Mouse (Mus musculus) heart, embryonic 11.5 days (tissue): Measurements from ENCODE around the gene Endou. TPM values are rescaled to one million over a fixed set of nuclear protein-coding genes. Genes with fewer than 3 reads are reported as not detected.

Experiments
- ATAC-seq: fragments of 200-750 bp; cut with Nextera tagmentation; replicated peaks from 2 replicates; pipeline ENCODE4 v1.8.0; 2017; ENCODE audit warnings: moderate library complexity; ENCODE audit not compliant: insufficient number of reproducible peaks, low FRiP score, low TSS enrichment
- H3K27ac ChIP-seq: fragments of 300-500 bp; sonication (generic); 2 replicates; pipeline ENCODE4 v1.5.1; 2014; ENCODE audit warnings: mild to moderate bottlenecking, low read depth, low read length
- H3K27me3 ChIP-seq: fragments of 300-500 bp; sonication (generic); 2 replicates; pipeline ENCODE4 v1.6.1; 2014; ENCODE audit warnings: mild to moderate bottlenecking, low read length, mixed read lengths; ENCODE audit not compliant: control insufficient read depth, insufficient read depth
- H3K36me3 ChIP-seq: fragments of 300-500 bp; sonication (generic); 2 replicates; pipeline ENCODE4 v1.6.1; 2014; ENCODE audit warnings: mild to moderate bottlenecking, low read length, moderate library complexity, mixed read lengths; ENCODE audit not compliant: control insufficient read depth, insufficient read depth
- H3K4me1 ChIP-seq: fragments of 300-500 bp; sonication (generic); 2 replicates; pipeline ENCODE4 v1.6.1; 2014; ENCODE audit warnings: low read length; ENCODE audit not compliant: control insufficient read depth, insufficient read depth
- H3K4me2 ChIP-seq: fragments of 300-500 bp; sonication (generic); 2 replicates; pipeline ENCODE4 v1.6.1; 2014; ENCODE audit warnings: mild to moderate bottlenecking, moderate library complexity
- H3K4me3 ChIP-seq: fragments of 300-500 bp; sonication (generic); 2 replicates; pipeline ENCODE4 v1.5.1; 2014; ENCODE audit warnings: low read depth, low read length
- H3K9ac ChIP-seq: fragments of 300-500 bp; sonication (generic); 2 replicates; pipeline ENCODE4 v1.6.1; 2014; ENCODE audit warnings: mild to moderate bottlenecking, low read depth, low read length, moderate library complexity
- H3K9me3 ChIP-seq: fragments of 300-500 bp; sonication (generic); replicated peaks from 2 replicates; pipeline ENCODE4 v1.6.1; 2016; ENCODE audit warnings: low read length; ENCODE audit not compliant: control insufficient read depth
- WGBS: fragments of 180-500 bp; shearing (Covaris S2); extraction: QIAGEN DNeasy Blood & Tissue Kit; methylation state at CpG from one replicate; pipeline ENCODE4 v1.1.7; 2014; ENCODE audit not compliant: insufficient replicate concordance; 5-methylcytosine and 5-hydroxymethylcytosine counted together
- polyA plus RNA-seq: library from polyadenylated mRNA; unstranded; fragments of >200 nt; fragmentation: Nextera tagmentation; extraction: Ambion mirVana; gene quantifications from 2 replicates; pipeline ENCODE4 v1.2.1, GENCODE M21; 2014

Endou gene
- polyA plus RNA-seq, 1 experiment from 2014 or later: not detected

DNA sequence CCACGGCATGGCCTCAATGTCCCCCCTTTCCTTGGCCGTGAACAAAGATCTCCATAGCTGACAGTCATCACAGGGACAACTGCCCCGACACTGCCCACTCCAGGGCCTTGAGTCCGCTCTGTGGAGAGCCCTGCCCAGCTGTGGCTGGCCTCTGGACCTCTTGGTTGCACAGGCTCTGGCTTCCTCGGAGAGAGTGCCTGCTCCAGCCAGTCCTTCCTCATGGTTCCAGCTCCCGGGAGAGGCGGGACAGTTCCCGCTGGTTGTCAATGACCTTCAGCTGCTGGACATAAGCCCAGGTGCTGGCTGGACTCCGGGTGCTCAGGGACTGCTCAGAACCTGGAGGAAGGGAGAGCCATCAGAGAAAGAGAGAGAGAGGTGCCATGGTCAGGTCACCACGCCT is 14.2 kb upstream of the Endou start:
- Histone ChIP-seq H3K4me1 (peaks cover 53% of the 10 kb centered on the region), H3K9ac (0 out of 2 replicates have a peak overlapping the region, but pooled peaks have one; percentile 34), H3K36me3 (peaks cover 2% of the 10 kb centered on the region; the same call in 1 of the 2 replicates), H3K9me3 (no peaks in the 10 kb centered on the region), H3K4me2 (no peak overlapping the region), H3K4me3 (no peak overlapping the region), H3K27me3 (no peaks in the 10 kb centered on the region), H3K27ac (no peak overlapping the region)
- ATAC-seq: no peak
- WGBS: 58% methylated on average over 10 of the region's 10 CpGs

GRCm38 (mm10) chr15:97744930-97745329 is 13.8 kb upstream of the Endou start:
- Histone ChIP-seq H3K36me3 (peaks cover 2% of the 10 kb centered on the region; the same call in 1 of the 2 replicates), H3K9ac (no peak overlapping the region), H3K27me3 (no peaks in the 10 kb centered on the region), H3K4me1 (peaks cover 49% of the 10 kb centered on the region), H3K4me3 (no peak overlapping the region), H3K9me3 (no peaks in the 10 kb centered on the region), H3K27ac (no peak overlapping the region), H3K4me2 (no peak overlapping the region)
- WGBS: 64% methylated on average over 10 of the region's 10 CpGs
- no peak for ATAC-seq

- H3K9ac ChIP-seq: 0 out of 2 replicates have a peak overlapping the region, but pooled peaks have one; percentile 22
- peaks cover 44% of the 10 kb centered on the region for H3K4me1 ChIP-seq
- no peaks in the 10 kb centered on the region for H3K9me3 ChIP-seq
- no peak overlapping the region for H3K4me2 ChIP-seq
- H3K27ac ChIP-seq: peak overlapping the region; percentile 22; the same call in 1 of the 2 replicates
- peaks cover 2% of the 10 kb centered on the region; the same call in 1 of the 2 replicates for H3K36me3 ChIP-seq
- no peak overlapping the region for H3K4me3 ChIP-seq
- H3K27me3 ChIP-seq: no peaks in the 10 kb centered on the region
- 57% methylated on average over 12 of the region's 12 CpGs for WGBS
- peak; percentile 23; the same call in 1 of the 2 replicates for ATAC-seq
These were observed 12.9 kb upstream of the Endou start for GRCm38 (mm10) chr15:97743961-97744525.

- Histone ChIP-seq H3K27ac (no peak overlapping the region), H3K4me3 (no peak overlapping the region), H3K36me3 (peaks cover 2% of the 10 kb centered on the region; the same call in 1 of the 2 replicates), H3K4me2 (no peak overlapping the region), H3K9ac (no peak overlapping the region), H3K27me3 (no peaks in the 10 kb centered on the region), H3K4me1 (peaks cover 36% of the 10 kb centered on the region), H3K9me3 (no peaks in the 10 kb centered on the region)
- ATAC-seq: no peak
- WGBS: 79% methylated on average over 5 of the region's 5 CpGs
These were observed 12.1 kb upstream of the Endou start for GRCm38 (mm10) chr15:97743210-97743609.

GRCm38 (mm10) chr15:97742600-97742999 is 11.5 kb upstream of the Endou start:
- Histone ChIP-seq H3K27me3 (no peaks in the 10 kb centered on the region), H3K27ac (peak overlapping the region; percentile 11), H3K36me3 (peaks cover 2% of the 10 kb centered on the region; the same call in 1 of the 2 replicates), H3K4me2 (no peak overlapping the region), H3K4me1 (peaks cover 31% of the 10 kb centered on the region), H3K4me3 (no peak overlapping the region), H3K9ac (no peak overlapping the region), H3K9me3 (no peaks in the 10 kb centered on the region)
- no peak for ATAC-seq
- whole genome bisulfite sequencing: 61% methylated on average over 4 of the region's 4 CpGs

- Histone ChIP-seq H3K9me3 (0 out of 2 replicates have a peak, but pooled peaks cover 2% of the 10 kb centered on the region), H3K4me3 (no peak overlapping the region), H3K9ac (no peak overlapping the region), H3K27ac (peak overlapping the region; percentile 35), H3K27me3 (no peaks in the 10 kb centered on the region), H3K4me2 (no peak overlapping the region), H3K4me1 (peaks cover 31% of the 10 kb centered on the region), H3K36me3 (peaks cover 1% of the 10 kb centered on the region; the same call in 1 of the 2 replicates)
- 36% methylated on average over 7 of the region's 7 CpGs for WGBS
- ATAC-seq: no peak
These were observed 10.9 kb upstream of the Endou start for GRCm38 (mm10) chr15:97742074-97742473.

- Histone ChIP-seq H3K4me2 (no peak overlapping the region), H3K27me3 (no peaks in the 10 kb centered on the region), H3K36me3 (no peaks in the 10 kb centered on the region), H3K27ac (peak overlapping the region; percentile 35; the same call in 1 of the 2 replicates), H3K9ac (no peak overlapping the region), H3K9me3 (0 out of 2 replicates have a peak, but pooled peaks cover 2% of the 10 kb centered on the region), H3K4me1 (peaks cover 31% of the 10 kb centered on the region), H3K4me3 (no peak overlapping the region)
- 72% methylated on average over 12 of the region's 12 CpGs for WGBS
- ATAC-seq: no peak
These were observed 10.5 kb upstream of the Endou start for GRCm38 (mm10) chr15:97741662-97742061.

DNA sequence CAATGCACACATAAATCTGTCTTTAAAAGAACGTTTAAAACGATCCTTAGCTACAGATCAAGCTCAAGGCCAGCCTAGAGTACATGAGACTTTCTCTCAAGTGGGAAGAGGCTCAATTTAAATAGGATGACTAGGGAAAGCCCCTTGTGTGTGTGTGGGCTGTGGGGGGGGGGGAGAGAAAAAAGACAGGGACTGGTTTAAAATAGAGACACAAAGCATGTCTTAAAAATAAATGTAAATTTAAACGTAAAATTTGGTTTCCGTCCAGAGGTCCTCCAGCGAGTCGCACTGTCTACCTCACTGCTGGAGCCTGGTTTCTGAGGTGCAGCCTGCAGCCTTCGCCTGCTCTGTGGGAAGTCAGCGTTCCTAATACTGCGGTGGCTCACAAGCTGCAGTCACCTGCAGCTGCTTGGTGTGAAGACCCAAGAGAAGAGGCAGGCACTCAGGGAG is 9.2 kb upstream of the Endou start:
- Histone ChIP-seq H3K4me3 (no peak overlapping the region), H3K9ac (no peak overlapping the region), H3K4me2 (no peak overlapping the region), H3K27ac (no peak overlapping the region), H3K27me3 (no peaks in the 10 kb centered on the region), H3K4me1 (peaks cover 27% of the 10 kb centered on the region), H3K9me3 (0 out of 2 replicates have a peak, but pooled peaks cover 2% of the 10 kb centered on the region), H3K36me3 (no peaks in the 10 kb centered on the region)
- no peak for ATAC-seq
- WGBS: 83% methylated on average over 9 of the region's 9 CpGs

DNA sequence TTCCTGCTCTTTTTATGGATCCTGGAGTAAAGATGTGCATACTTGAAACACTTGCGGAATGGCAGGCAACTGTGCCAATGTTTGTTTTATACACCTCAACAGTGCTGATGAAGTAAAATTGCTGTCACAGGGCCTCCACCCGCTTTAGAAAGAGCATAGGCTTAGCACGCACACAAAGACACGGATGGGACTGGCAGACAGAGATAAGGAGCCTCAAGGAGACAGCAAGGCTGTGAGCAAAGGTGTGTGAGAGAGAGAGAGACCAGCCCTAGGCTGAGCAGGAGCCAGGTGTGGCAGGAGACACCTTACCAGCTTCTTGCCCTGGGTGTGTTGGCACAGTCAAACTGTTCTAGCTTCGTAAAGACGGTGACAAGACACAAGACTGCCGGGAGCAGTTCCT is 7.8 kb upstream of the Endou start:
- H3K4me2 ChIP-seq: no peak overlapping the region
- no peak for ATAC-seq
- 0 out of 2 replicates have a peak, but pooled peaks cover 2% of the 10 kb centered on the region for H3K9me3 ChIP-seq
- H3K36me3 ChIP-seq: no peaks in the 10 kb centered on the region
- no peaks in the 10 kb centered on the region for H3K27me3 ChIP-seq
- no peak overlapping the region for H3K4me3 ChIP-seq
- H3K4me1 ChIP-seq: peaks cover 15% of the 10 kb centered on the region
- no peak overlapping the region for H3K9ac ChIP-seq
- H3K27ac ChIP-seq: no peak overlapping the region
- WGBS: 78% methylated on average over 7 of the region's 7 CpGs
